Mouse (Mus musculus): ENCODE results near the gene Cntn1.
"Not testable (repeated sequence)": the region's sequence is repeated elsewhere in the genome, so short reads cannot be mapped to it uniquely, and the experiment has no call there.

Cntn1 gene

DNA sequence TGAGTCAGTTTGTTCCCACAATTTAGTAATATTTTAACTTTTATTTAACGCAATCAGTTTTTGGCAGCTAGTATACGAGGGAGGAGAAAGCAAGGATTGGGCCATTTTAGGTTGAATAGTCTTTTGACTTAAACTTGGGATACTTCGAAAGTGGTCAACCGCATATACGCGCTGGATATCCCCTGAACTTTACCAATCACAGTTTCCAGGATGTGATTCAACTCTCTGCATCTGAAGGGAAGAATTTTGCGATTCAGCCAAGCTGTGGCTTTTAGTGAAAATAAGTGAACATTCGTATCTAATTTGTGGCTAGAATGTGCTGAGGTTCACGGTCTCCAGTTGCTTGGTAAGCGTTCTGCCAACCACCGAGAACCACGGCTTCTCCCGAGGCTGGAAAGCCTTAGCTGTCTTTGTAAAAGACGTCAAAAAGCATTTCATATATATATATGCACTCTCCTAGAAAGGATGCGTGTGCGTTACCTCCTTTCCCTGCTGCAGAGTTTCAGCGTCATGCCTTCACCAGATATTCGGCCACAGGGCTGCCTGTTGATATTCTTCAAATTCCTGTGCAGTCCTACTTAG lies 217.9 kb downstream of the Cntn1 start:
- no peak for DNase-seq (ENCODE audit: low read depth, low spot score)

- no peak for DNase-seq (ENCODE audit: low read depth, low spot score)
These were observed 220.9 kb downstream of the Cntn1 start for GRCm38 (mm10) chr15:92271801-92272365.

GRCm38 (mm10) chr15:92276826-92277225 lies 225.9 kb downstream of the Cntn1 start:
- DNase-seq (ENCODE audit: low read depth, low spot score), result no peak

- DNase-seq (ENCODE audit: low read depth, low spot score), result no peak
These were observed 227.0 kb downstream of the Cntn1 start for GRCm38 (mm10) chr15:92277984-92278383.

DNA sequence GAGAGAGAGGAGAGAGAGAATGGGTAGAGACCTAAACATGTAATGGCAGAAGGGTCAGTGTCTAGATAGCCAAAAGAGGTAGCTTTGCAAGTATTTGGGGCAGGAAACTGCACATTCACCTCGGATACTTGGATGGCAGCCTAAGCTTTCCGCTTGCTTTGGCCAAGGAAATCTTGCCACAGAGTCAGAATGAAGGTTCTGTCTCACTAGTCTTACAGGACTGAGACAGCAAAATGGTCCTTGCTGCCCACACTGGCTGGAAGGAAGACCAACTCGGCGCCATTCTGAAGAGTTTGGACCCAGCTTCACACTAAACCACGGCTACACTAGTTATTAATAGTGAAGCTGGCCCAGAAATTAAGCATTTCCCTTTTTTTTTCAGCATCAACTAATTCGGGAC lies 230.0 kb downstream of the Cntn1 start:
- no peak for DNase-seq (ENCODE audit: low read depth, low spot score)

- DNase-seq (ENCODE audit: low read depth, low spot score), result no peak
These were observed 236.7 kb downstream of the Cntn1 start for GRCm38 (mm10) chr15:92287616-92288015.

DNA sequence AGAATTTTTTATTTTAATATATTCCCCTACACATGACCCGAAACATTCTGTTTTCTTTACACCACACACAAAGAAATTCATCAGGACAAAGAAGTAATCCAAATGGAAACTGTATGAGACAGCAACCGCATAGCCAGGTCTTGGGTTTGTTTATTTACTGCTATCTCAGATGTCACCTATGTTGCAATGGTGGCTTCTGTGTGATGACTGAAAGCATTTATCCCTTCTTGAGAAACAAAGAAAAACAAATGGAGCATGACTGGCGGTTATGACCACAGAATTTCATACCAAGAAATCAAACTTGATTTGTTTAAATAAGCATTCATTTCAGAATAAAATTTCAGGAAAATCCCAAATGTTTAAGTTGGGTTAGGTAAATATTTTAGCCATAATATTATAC lies 245.5 kb downstream of the Cntn1 start:
- no peak for DNase-seq (ENCODE audit: low read depth, low spot score)

- DNase-seq (ENCODE audit: low read depth, low spot score), result no peak
These were observed 251.8 kb downstream of the Cntn1 start for GRCm38 (mm10) chr15:92302796-92303195.

DNA sequence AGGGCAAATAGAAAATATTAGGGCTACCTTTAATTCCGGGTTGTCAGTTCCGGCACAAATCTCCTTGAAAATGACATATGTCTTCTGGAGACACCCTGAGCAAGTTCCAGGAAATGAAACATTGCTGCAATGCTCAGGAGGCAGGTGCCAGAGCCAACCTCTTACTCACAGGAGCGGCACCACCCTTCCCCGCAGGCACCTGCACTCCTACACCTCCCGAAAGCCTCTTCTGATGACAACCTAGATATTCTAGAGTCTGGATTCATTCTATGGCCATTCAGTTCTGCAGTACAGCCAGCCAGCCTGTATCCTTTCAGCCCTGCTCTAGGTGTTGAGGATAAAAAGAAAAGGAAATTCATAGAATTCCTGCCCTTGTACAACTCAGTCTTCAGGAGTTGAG lies 253.3 kb downstream of the Cntn1 start:
- no peak for DNase-seq (ENCODE audit: low read depth, low spot score)

GRCm38 (mm10) chr15:92321959-92322358 lies 271.0 kb downstream of the Cntn1 start:
- DNase-seq (ENCODE audit: low read depth, low spot score), result no peak

DNA sequence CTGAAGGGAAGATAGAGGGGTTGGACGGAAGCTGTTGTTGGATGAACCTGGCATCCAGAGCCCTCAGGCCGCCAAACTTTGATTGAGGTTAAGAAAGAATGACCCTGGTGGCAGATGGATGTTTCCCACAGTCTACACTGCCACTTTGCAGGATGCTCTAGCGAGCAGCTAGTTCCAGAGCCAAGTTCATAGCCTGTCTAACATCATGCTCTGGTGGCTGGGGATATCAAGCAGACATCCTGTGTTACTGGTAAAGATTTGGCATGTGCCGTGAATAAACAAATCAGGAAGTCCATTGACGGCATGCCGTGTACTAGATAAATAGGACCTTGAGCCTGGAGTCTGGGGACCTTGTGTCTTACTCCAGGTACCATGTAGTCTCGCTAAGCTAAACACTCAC lies 276.1 kb downstream of the Cntn1 start:
- no peak for DNase-seq (ENCODE audit: low read depth, low spot score)

DNA sequence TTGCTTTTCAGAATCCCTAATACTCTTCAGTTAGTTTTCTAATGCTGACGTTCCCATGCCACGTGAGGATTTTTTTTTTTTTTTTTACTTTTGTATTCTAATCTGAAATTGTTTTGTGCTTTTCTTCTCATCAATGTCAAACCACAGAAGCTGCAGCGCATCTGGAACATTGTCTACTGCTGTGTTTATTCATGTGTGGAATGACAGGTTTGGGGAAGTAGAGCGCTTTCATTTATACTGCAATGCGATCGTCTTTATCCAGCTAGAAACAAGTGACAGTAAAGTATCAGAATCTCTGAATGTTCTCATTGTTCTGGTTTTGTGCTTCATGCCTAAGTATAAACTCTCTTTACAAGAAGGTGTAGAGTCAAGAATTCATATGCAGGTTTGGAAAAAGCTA lies 289.3 kb downstream of the Cntn1 start:
- DNase-seq (ENCODE audit: low read depth, low spot score), result no peak

- DNase-seq (ENCODE audit: low read depth, low spot score), result no peak
These were observed 290.5 kb downstream of the Cntn1 start for GRCm38 (mm10) chr15:92341424-92341823.

DNA sequence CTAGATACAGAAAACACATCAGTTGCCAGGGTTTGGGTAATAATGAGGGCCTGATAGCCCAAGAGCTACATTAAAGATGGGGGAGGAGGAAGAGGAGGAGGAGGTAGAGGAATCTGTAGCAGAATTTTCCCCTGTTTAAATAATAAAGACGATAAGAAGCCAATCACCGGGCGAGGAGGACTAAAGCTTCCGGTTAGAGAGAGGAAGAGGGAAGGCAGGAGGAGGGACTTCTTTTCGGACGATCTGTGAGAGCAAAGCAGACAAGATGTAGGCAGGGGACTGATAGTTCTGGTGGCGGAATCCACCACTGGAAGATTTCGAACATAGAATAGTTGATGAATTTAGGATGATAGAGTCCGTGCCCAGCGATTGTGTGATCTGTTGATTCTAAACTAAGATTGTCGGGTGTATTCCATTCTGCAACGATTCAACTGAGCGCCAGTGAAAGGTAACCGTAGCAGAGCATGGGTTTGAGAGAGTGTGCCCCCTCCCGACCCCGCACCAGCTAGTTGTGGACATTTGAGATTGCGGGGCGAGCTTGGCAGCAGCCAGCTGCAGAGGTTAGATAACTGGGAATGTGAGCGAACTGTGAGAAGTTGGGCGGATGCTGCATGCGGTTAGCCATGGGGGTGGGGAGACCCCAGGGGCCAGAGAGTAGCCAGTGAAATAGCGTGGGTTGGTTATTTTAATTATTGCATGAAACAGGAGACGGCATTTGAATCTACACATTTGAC lies 293.3 kb downstream of the Cntn1 start:
- DNase-seq (ENCODE audit: low read depth, low spot score), result no peak

GRCm38 (mm10) chr15:92347426-92347825 lies 296.5 kb downstream of the Cntn1 start:
- no peak for DNase-seq (ENCODE audit: low read depth, low spot score)

DNA sequence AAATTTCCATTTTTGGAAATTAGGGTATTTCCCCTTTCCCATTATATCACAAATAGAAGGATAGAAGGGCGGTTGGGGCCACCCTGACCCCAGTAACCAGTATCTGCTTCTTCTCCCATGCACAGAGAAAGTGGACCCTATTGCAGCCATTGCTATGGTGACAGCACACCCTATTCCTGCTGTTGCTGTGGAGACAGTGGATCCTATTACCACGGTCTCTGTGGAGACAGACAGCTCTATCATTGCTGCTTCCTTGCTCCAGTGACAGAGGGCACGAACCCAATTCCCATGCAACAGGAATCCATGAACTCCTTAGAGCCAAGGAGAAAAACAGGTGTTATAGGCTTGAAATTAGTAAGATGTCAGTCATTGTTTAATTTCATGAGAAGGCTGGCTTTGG lies 296.9 kb downstream of the Cntn1 start:
- DNase-seq (ENCODE audit: low read depth, low spot score), result no peak

DNA sequence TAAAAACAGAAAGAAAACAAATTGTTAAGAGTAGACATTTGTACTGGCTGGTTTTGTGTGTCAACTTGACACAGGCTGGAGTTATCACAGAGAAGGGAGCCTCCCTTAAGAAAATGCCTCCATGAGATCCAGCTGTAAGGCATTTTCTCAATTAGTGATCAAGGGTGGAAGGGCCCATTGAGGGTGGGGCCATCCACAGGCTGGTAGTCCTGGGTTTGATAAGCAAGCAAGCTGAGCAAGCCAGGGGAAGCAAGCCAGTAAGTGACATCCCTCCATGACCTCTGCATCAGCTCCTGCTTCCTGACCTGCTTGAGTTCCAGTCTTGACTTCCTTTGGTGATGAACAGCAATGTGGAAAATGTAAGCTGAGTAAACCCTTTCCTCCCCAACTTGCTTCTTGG lies 297.5 kb downstream of the Cntn1 start:
- not testable (repeated sequence) for DNase-seq (ENCODE audit: low read depth, low spot score)

DNA sequence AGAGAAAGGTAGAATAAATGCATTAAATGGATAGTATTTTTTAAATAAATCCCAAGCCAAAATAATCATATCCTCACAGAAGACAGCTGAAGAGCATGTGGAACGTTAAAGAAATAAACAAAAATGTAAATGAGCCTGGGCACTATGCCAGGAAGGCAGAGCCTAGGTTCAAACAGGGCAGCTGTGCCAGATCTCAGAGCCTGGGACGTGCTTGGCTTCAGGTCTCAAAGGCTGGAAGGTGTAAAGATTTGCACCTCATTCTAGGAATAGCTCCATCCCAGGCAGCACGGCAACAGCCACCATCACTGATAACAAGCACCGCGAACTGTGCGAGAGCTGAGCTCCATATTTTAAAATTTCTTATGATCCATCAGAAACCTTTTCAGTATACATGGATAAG lies 313.2 kb downstream of the Cntn1 start:
- no peak for DNase-seq (ENCODE audit: low read depth, low spot score)

DNA sequence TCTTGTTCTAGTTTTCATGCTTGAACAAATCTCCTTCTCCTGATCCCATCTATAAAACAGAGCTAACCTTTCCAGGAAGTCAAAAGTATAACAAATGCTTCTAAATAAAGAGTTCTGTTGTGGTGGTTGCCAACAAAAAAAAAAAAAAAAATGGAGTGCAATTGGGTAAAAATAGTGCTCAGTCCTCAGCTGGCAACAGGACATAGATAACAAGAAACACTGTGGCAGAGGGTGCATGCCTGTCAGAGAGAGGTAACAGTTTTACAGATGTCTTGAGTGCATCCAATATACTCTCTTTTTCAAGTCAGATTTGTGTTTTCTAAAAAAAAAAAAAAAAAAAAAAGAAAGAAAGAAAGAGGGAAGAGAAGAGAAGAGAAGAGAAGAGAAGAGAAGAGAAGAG lies 313.6 kb downstream of the Cntn1 start:
- DNase-seq (ENCODE audit: low read depth, low spot score), result no peak

All from retina, adult 2 months (tissue).